Mouse (Mus musculus): ENCODE measurements around the gene Prss36. TPM values are rescaled to one million over a fixed set of nuclear protein-coding genes. Genes with fewer than 3 reads are reported as not detected.
A peak's percentile ranks its signal among the peaks of the same experiment; 100 is the strongest.

The Prss36 gene
- polyA plus RNA-seq, 1 experiment = 17.5 TPM

GRCm38 (mm10) chr7:127912938-127913337 is 33.6 kb downstream of the Prss36 start:
- no peak for DNase-seq
- 5% methylated on average over 4 of the region's 4 CpGs for WGBS
- H3K4me3 ChIP-seq (replicated peaks; ENCODE audit: extremely low read depth, low read depth, low read length) = peak overlapping the region; percentile 73
- TF ChIP-seq CTCF (IDR thresholded peaks at IDR 0.05; ENCODE audit: insufficient read depth, low read length) (no peak), POLR2A (IDR thresholded peaks at IDR 0.05; ENCODE audit: borderline replicate concordance, extremely low read depth, low read depth, low read length) (peak; percentile 9; the same call in 1 of the 2 replicates)
- no peaks in the 10 kb centered on the region for H3K4me1 ChIP-seq (ENCODE audit: control insufficient read depth, insufficient read depth, low read length)

GRCm38 (mm10) chr7:127912190-127912871 is 34.2 kb downstream of the Prss36 start, which contains the start of gene Kat8:
TSS of gene Kat8 (plus strand) at chr7:127912516.
- WGBS = under 1% methylated on average over 40 of the region's 40 CpGs
- no peaks in the 10 kb centered on the region for H3K4me1 ChIP-seq (ENCODE audit: control insufficient read depth, insufficient read depth, low read length)
- H3K4me3 ChIP-seq (replicated peaks; ENCODE audit: extremely low read depth, low read depth, low read length) = peak within 1 kb of the TSS; percentile 73
- peak; percentile 89 for DNase-seq
- TF ChIP-seq CTCF (IDR thresholded peaks at IDR 0.05; ENCODE audit: insufficient read depth, low read length) (no peak), POLR2A (IDR thresholded peaks at IDR 0.05; ENCODE audit: borderline replicate concordance, extremely low read depth, low read depth, low read length) (peak; percentile 91; the same call in 1 of the 2 replicates)

GRCm38 (mm10) chr7:127908656-127909055 is 37.9 kb downstream of the Prss36 start:
- WGBS = 81% methylated on average over 4 of the region's 4 CpGs
- TF ChIP-seq CTCF (IDR thresholded peaks at IDR 0.05; ENCODE audit: insufficient read depth, low read length) (no peak), POLR2A (IDR thresholded peaks at IDR 0.05; ENCODE audit: borderline replicate concordance, extremely low read depth, low read depth, low read length) (no peak)
- H3K4me1 ChIP-seq (ENCODE audit: control insufficient read depth, insufficient read depth, low read length) = peaks cover 3% of the 10 kb centered on the region; the same call in 1 of the 2 replicates
- no peak for DNase-seq
- H3K4me3 ChIP-seq (replicated peaks; ENCODE audit: extremely low read depth, low read depth, low read length) = no peak overlapping the region

GRCm38 (mm10) chr7:127907939-127908338 is 38.6 kb downstream of the Prss36 start:
- Histone ChIP-seq H3K4me3 (replicated peaks; ENCODE audit: extremely low read depth, low read depth, low read length) (no peak overlapping the region), H3K4me1 (ENCODE audit: control insufficient read depth, insufficient read depth, low read length) (peaks cover 3% of the 10 kb centered on the region; the same call in 1 of the 2 replicates)
- 94% methylated on average over 12 of the region's 12 CpGs for WGBS
- TF ChIP-seq POLR2A (IDR thresholded peaks at IDR 0.05; ENCODE audit: borderline replicate concordance, extremely low read depth, low read depth, low read length) = no peak
- TF ChIP-seq CTCF (IDR thresholded peaks at IDR 0.05; ENCODE audit: insufficient read depth, low read length) = no peak
- DNase-seq = no peak

GRCm38 (mm10) chr7:127903971-127904796 is 42.3 kb downstream of the Prss36 start, which contains the start of gene Bckdk:
TSS of gene Bckdk (plus strand) at chr7:127904082.
- TF ChIP-seq POLR2A (IDR thresholded peaks at IDR 0.05; ENCODE audit: borderline replicate concordance, extremely low read depth, low read depth, low read length) (peak; percentile 78; the same call in 1 of the 2 replicates), CTCF (IDR thresholded peaks at IDR 0.05; ENCODE audit: insufficient read depth, low read length) (no peak)
- WGBS = 5% methylated on average over 38 of the region's 38 CpGs
- peak within 1 kb of the TSS; percentile 98 for H3K4me3 ChIP-seq (replicated peaks; ENCODE audit: extremely low read depth, low read depth, low read length)
- DNase-seq = peak; percentile 70
- H3K4me1 ChIP-seq (ENCODE audit: control insufficient read depth, insufficient read depth, low read length) = peaks cover 3% of the 10 kb centered on the region; the same call in 1 of the 2 replicates

- Histone ChIP-seq H3K4me1 (ENCODE audit: control insufficient read depth, insufficient read depth, low read length) (peaks cover 3% of the 10 kb centered on the region; the same call in 1 of the 2 replicates), H3K4me3 (replicated peaks; ENCODE audit: extremely low read depth, low read depth, low read length) (no peak overlapping the region)
- 79% methylated on average over 2 of the region's 2 CpGs for WGBS
- DNase-seq = no peak
- no peak for TF ChIP-seq CTCF (IDR thresholded peaks at IDR 0.05; ENCODE audit: insufficient read depth, low read length)
- no peak for TF ChIP-seq POLR2A (IDR thresholded peaks at IDR 0.05; ENCODE audit: borderline replicate concordance, extremely low read depth, low read depth, low read length)
These were observed 44.8 kb downstream of the Prss36 start for GRCm38 (mm10) chr7:127901772-127902171.

- Histone ChIP-seq H3K4me1 (ENCODE audit: control insufficient read depth, insufficient read depth, low read length) (peaks cover 3% of the 10 kb centered on the region), H3K4me3 (replicated peaks; ENCODE audit: extremely low read depth, low read depth, low read length) (no peak overlapping the region)
- 31% methylated on average over 7 of the region's 7 CpGs for WGBS
- TF ChIP-seq CTCF (IDR thresholded peaks at IDR 0.05; ENCODE audit: insufficient read depth, low read length) (no peak), POLR2A (IDR thresholded peaks at IDR 0.05; ENCODE audit: borderline replicate concordance, extremely low read depth, low read depth, low read length) (no peak)
- no peak for DNase-seq
These were observed 46.5 kb downstream of the Prss36 start for GRCm38 (mm10) chr7:127899997-127900396.

GRCm38 (mm10) chr7:127898179-127898956 is 48.2 kb downstream of the Prss36 start:
- TF ChIP-seq POLR2A (IDR thresholded peaks at IDR 0.05; ENCODE audit: borderline replicate concordance, extremely low read depth, low read depth, low read length) = no peak
- no peak for TF ChIP-seq CTCF (IDR thresholded peaks at IDR 0.05; ENCODE audit: insufficient read depth, low read length)
- no peak overlapping the region for H3K4me3 ChIP-seq (replicated peaks; ENCODE audit: extremely low read depth, low read depth, low read length)
- DNase-seq = no peak
- H3K4me1 ChIP-seq (ENCODE audit: control insufficient read depth, insufficient read depth, low read length) = no peaks in the 10 kb centered on the region; the same call in 1 of the 2 replicates
- WGBS = 40% methylated on average over 10 of the region's 10 CpGs

GRCm38 (mm10) chr7:127897542-127897941 is 49.0 kb downstream of the Prss36 start:
- WGBS = 87% methylated on average over 7 of the region's 7 CpGs
- Histone ChIP-seq H3K4me1 (ENCODE audit: control insufficient read depth, insufficient read depth, low read length) (no peaks in the 10 kb centered on the region; the same call in 1 of the 2 replicates), H3K4me3 (replicated peaks; ENCODE audit: extremely low read depth, low read depth, low read length) (no peak overlapping the region)
- TF ChIP-seq CTCF (IDR thresholded peaks at IDR 0.05; ENCODE audit: insufficient read depth, low read length) = no peak
- TF ChIP-seq POLR2A (IDR thresholded peaks at IDR 0.05; ENCODE audit: borderline replicate concordance, extremely low read depth, low read depth, low read length) = no peak
- no peak for DNase-seq
